Mouse (Mus musculus): Measurements from ENCODE around the gene Slc6a17.

Gene Slc6a17

DNA sequence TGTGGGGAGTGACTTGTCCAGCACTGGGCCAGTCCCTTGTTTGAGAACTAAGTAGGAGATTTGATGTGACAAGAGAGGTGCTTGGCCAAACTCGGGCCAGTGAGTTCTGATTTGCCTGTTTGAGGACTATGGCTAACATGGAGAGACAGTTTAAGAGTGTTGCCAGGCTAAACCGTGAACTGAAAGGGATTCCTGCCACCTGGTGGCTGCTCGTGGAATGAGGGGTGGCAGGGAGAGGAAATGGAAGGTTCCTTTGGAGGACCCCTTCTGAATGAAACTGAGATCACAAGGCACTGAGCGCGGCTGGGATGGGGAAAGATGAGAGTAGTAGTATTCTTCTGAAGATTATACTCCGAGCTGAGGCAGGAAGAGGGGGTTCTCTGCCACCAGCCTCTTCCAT lies 51.2 kb downstream of the Slc6a17 start:
- DNase-seq (ENCODE audit: low read depth, low spot score) = peak; percentile 79

DNA sequence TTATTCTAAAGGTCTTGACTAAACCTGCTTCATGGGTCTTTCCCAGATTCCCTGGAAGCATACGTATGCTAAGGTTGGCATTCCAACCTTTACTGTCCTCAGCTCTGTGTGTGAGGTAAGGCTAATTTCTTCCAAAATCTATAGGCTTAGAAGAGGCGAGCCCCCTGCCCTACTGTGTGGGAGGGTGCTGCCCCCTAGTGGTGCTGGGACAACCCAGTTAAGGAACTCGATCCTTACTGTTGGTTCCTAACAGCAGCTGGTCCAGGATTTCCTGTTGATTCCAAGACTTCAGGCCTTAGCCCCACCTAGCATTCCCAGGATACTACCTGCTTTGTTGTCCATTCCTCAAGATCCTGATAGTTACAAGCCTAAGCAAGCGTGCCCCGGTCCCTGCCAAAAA lies 55.7 kb downstream of the Slc6a17 start:
- DNase-seq (ENCODE audit: low read depth, low spot score) = peak; percentile 81

DNA sequence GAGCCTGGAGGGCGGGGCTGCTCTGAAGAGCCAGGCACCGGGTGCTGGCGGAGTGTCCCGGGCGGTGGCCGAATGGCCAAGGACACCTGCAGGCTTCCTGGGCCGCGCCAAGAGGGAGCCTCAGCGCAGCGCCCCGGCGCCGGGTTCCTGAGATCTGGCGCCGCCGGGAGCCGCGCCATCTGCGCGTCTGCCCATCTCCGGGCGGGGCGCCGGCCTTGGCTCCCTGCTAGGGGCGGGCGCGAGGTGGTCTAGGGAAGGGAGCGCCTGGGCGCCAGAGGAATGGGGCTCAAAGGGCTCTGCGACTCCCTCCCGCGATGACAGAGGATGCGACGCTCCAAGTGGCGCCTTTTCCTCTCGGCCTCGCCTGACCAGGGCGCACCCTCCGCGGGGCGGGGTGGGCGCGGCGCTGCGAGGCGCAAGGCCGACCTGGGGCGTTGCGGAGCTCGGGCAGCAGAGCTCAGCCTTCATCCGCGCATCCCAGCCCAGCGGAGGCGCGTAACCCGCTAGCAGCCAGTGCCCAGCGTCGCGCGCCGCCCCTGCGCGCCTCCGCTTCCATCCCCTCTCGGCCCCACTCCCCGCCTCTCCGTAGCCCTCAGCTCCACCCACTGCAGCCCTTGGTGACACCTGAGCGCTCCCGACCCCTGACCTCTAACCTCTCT lies 57.9 kb downstream of the Slc6a17 start:
- no peak for DNase-seq (ENCODE audit: low read depth, low spot score)

- no peak for DNase-seq (ENCODE audit: low read depth, low spot score)
Observed at GRCm38 (mm10) chr3:107459196-107459772, 58.5 kb downstream of the Slc6a17 start, which contains the start of gene Kcnc4. Gene Kcnc4 (minus strand): TSS chr3:107459552.

DNA sequence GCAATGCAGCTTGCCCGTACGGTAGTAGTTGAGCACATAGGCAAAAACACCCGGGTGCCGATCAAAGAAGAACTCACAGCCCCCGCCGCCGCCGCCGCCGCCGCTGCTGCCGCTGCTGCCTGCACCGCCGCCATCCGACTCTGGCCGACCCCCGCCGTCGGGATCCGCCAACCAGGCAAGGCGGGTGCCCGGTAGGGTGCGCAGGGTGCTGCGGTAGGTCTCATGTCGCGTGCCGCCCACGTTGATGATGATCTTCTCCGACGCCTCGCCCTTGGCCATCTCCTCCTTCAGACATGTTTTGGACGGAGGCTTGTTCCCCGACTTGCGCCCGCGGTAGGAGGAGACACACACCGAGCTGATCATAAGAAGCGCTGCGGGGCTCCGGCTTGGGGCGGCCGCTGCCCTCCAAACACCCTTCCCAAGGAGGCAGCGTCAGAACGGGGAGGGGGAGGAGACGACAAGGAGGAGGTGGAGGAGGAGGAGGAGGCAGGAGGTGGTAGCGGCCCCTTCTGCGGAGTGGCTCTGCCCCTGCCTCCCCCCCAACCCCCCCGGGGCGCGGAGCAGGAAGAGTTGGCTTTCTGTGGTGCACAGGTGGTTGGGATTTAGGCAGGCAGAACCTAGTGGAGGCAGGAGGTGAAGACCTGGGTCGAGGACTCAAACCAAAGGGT lies 59.2 kb downstream of the Slc6a17 start:
- DNase-seq (ENCODE audit: low read depth, low spot score) = no peak

DNA sequence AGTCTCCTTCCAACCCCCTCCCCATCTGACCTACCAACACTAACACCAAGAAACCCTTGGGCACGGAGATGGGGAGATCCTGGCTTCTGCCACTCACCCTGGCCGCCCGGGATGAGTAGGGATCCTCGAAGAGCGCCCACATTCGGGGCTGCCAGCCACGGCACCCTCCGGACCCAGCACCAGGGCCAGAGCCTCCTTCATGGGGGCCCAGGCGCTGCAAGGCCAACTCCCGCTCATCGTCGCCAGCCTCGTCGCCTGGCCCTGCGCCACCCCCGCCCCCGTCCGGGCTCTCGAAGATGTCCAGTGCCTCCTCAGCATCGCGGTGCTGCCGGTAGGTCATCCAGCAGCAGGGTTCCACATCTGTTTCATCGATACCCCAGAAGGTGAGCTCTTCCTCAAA lies 59.7 kb downstream of the Slc6a17 start:
- DNase-seq (ENCODE audit: low read depth, low spot score) = no peak

DNA sequence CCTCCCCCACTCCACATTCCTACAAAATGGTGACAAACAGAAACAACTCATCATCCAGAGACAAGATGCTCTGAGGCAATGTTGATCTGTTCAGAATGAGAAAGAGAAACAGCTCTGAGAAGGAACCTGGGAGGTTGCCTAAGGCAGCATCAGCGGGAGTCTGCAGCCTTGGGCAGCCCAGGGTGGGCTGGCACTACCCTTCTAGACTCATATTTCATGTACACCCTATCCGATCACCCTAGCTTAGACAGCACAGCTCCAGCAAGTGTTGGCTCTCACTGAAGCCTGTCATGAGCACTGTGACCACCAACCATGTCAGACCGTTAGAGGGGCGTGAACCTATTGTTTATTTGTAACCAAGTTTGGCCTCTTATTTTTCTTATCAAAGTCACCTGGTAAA lies 63.5 kb downstream of the Slc6a17 start:
- no peak for DNase-seq (ENCODE audit: low read depth, low spot score)

GRCm38 (mm10) chr3:107446822-107447221 lies 71.0 kb downstream of the Slc6a17 start:
- DNase-seq (ENCODE audit: low read depth, low spot score) = no peak

- no peak for DNase-seq (ENCODE audit: low read depth, low spot score)
Observed at GRCm38 (mm10) chr3:107443866-107444265, 74.0 kb downstream of the Slc6a17 start.

- no peak for DNase-seq (ENCODE audit: low read depth, low spot score)
Observed at GRCm38 (mm10) chr3:107442191-107442590, 75.6 kb downstream of the Slc6a17 start.

DNA sequence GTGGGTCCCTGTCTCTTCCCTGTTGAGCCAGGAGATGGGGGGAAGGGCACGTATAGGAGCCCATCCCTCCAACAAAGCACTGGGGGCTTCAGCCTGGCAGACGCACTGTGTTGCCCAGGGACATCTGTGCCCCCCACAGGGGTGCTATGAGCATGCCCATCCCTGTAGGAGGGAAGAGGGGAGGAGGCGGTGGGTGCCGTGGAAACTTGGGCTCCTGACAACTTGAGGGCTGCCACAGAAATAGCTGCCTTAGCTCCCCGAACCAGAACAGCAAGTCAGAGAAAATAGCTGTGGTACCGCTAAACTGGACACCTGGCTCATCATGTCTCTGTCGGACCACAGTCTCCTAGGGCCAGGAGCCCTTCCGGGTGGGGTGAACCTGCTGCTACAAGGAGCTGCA lies 76.5 kb downstream of the Slc6a17 start:
- DNase-seq (ENCODE audit: low read depth, low spot score) = no peak

GRCm38 (mm10) chr3:107439280-107439679 lies 78.5 kb downstream of the Slc6a17 start:
- no peak for DNase-seq (ENCODE audit: low read depth, low spot score)

DNA sequence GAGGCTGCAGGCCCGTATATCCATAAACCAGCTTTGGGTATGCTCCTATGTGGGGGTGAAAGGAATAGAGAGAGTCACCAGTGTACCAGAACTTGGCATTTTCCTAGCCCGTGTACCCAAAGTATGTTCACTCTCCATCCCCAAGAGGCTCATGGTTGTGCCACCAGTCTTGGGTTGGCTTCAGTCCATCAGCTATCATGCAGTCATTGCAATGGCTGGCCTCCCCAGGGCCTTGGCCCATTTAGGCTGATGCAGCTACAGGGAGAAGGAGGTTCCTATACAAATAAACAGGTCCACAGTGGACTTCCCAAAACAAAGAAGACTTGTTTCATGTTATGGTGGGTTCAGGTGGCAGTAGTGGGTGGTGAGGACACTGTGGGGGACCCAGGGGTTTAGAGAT lies 80.2 kb downstream of the Slc6a17 start:
- no peak for DNase-seq (ENCODE audit: low read depth, low spot score)

DNA sequence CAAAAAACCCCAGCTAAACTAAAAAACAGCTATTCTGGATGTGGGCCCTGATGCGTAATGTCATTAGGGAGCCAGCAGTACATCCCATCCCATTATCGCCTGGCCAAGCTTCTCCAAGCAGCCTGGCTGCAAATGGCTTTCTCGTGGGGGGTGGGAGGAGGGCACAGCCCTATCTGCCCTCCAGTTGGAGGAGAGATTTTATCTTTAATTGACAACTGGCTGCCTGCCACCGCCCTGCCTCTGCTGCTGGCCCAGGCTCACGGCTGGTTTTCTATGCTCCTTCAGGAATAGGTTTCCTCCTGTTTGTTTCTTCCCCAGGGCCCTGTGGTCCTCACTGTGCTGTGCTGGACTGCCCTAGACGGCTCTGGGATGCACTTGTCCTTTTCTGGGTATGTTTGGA lies 81.4 kb downstream of the Slc6a17 start:
- DNase-seq (ENCODE audit: low read depth, low spot score) = no peak

- no peak for DNase-seq (ENCODE audit: low read depth, low spot score)
Observed at GRCm38 (mm10) chr3:107433614-107434013, 84.2 kb downstream of the Slc6a17 start.

GRCm38 (mm10) chr3:107431268-107431667 lies 86.5 kb downstream of the Slc6a17 start:
- peak; percentile 34 for DNase-seq (ENCODE audit: low read depth, low spot score)

- no peak for DNase-seq (ENCODE audit: low read depth, low spot score)
Observed at GRCm38 (mm10) chr3:107424258-107425041, 93.4 kb downstream of the Slc6a17 start.

DNA sequence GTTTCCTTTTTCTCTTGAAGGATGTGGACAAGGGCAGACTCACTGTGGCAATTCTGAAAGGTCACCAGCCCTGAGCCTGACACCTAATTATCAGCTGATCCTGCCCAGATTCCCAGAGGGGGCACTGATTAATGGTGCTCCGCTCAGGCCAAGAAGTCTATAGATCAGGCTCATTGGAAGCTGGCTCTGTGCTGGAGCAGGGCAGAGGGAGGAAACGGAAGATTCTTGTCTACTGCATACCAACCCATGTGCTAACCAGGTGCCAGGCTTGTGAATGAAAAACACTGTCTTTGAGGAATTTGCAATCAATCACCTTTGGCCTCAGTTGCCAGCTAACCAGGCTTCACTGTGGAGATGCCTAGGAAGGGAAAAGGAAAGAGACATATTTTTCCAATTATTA lies 97.7 kb downstream of the Slc6a17 start:
- DNase-seq (ENCODE audit: low read depth, low spot score) = peak; percentile 66
